Mouse (Mus musculus) left cerebral cortex, adult 18-20 months (tissue): ENCODE data around the gene Ammecr1. TPM values are rescaled to one million over a fixed set of nuclear protein-coding genes. Genes with fewer than 3 reads are reported as not detected.

Source experiments
- DNase-seq, 2 experiments: peaks; one replicate each; pipeline ENCODE4 v3.0.0; 2021 to 2022; ENCODE audit warnings: low spot score in 2 of 2, mixed read lengths in 1 of 2
- total RNA-seq, 2 experiments: library from RNA; stranded (reverse); gene quantifications; 2 replicates each; pipeline ENCODE4 v1.2.3; 2021

Ammecr1 gene
- total RNA-seq, 2 experiments from 2014 or later: 2.4 to 2.5 TPM

GRCm38 (mm10) chrX:142917394-142917793, 49.1 kb downstream of the Ammecr1 start:
- DNase-seq: no peak

GRCm38 (mm10) chrX:142916719-142917118, 49.8 kb downstream of the Ammecr1 start:
- no peak for DNase-seq

- no peak for DNase-seq
Observed at GRCm38 (mm10) chrX:142914208-142914607, 52.3 kb downstream of the Ammecr1 start.

GRCm38 (mm10) chrX:142903854-142904253, 62.7 kb downstream of the Ammecr1 start:
- no peak for DNase-seq

GRCm38 (mm10) chrX:142902599-142902998, 63.9 kb downstream of the Ammecr1 start:
- DNase-seq: no peak

GRCm38 (mm10) chrX:142901915-142902314, 64.6 kb downstream of the Ammecr1 start:
- no peak for DNase-seq

GRCm38 (mm10) chrX:142898295-142898887, 68.1 kb downstream of the Ammecr1 start:
- no peak for DNase-seq

GRCm38 (mm10) chrX:142897477-142898000, 69.0 kb downstream of the Ammecr1 start:
- DNase-seq: no peak

- no peak for DNase-seq
Observed at GRCm38 (mm10) chrX:142895316-142895715, 71.2 kb downstream of the Ammecr1 start.

GRCm38 (mm10) chrX:142885962-142886361, 80.6 kb downstream of the Ammecr1 start:
- DNase-seq: no peak

GRCm38 (mm10) chrX:142883593-142883992, 82.9 kb downstream of the Ammecr1 start:
- no peak for DNase-seq

GRCm38 (mm10) chrX:142882255-142882654, 84.3 kb downstream of the Ammecr1 start:
- DNase-seq: no peak

GRCm38 (mm10) chrX:142869844-142870243, 96.7 kb downstream of the Ammecr1 start:
- no peak for DNase-seq

- DNase-seq: no peak
Observed at GRCm38 (mm10) chrX:142848032-142848431, 118.5 kb downstream of the Ammecr1 start.

- DNase-seq: no peak
Observed at GRCm38 (mm10) chrX:142846266-142846665, 120.3 kb downstream of the Ammecr1 start.

- no peak for DNase-seq
Observed at GRCm38 (mm10) chrX:142841916-142842315, 124.6 kb downstream of the Ammecr1 start.

GRCm38 (mm10) chrX:142839411-142839810, 127.1 kb downstream of the Ammecr1 start:
- DNase-seq: no peak

GRCm38 (mm10) chrX:142838841-142839240, 127.7 kb downstream of the Ammecr1 start:
- DNase-seq: no peak

- no peak for DNase-seq
Observed at GRCm38 (mm10) chrX:142837316-142837715, 129.2 kb downstream of the Ammecr1 start.

GRCm38 (mm10) chrX:142836399-142836798, 130.1 kb downstream of the Ammecr1 start:
- DNase-seq: no peak

- DNase-seq: no peak
Observed at GRCm38 (mm10) chrX:142834807-142835206, 131.7 kb downstream of the Ammecr1 start.

GRCm38 (mm10) chrX:142833164-142833796, 133.2 kb downstream of the Ammecr1 start:
- DNase-seq: no peak

GRCm38 (mm10) chrX:142832221-142832620, 134.3 kb downstream of the Ammecr1 start:
- DNase-seq: no peak
